Mouse (Mus musculus) urinary bladder, postnatal 25 days (tissue): ENCODE measurements at regions not wholly inside any gene's neighbourhood (a gene's known extent, or its start where the extent isn't known, plus 50 kb on each side); places are given as distances from the start of the nearest gene placed in this dataset.

ENCODE experiments used
- DNase-seq: peaks from one replicate; pipeline ENCODE4 v3.0.0; 2022; ENCODE audit warnings: low spot score

GRCm38 (mm10) chr7:125033778-125034177 is 410.7 kb upstream of the Kdm8 start:
- no peak for DNase-seq

- no peak for DNase-seq
These were observed 410.3 kb upstream of the Kdm8 start for GRCm38 (mm10) chr7:125034196-125034595.

- DNase-seq: no peak
These were observed 408.1 kb upstream of the Kdm8 start for GRCm38 (mm10) chr7:125036098-125036991.

- no peak for DNase-seq
These were observed 405.6 kb upstream of the Kdm8 start for GRCm38 (mm10) chr7:125038840-125039239.

- no peak for DNase-seq
These were observed 388.4 kb upstream of the Kdm8 start for GRCm38 (mm10) chr7:125055951-125056625.

GRCm38 (mm10) chr7:125102464-125102863 is 342.0 kb upstream of the Kdm8 start:
- no peak for DNase-seq

GRCm38 (mm10) chr7:125104011-125104410 is 340.5 kb upstream of the Kdm8 start:
- no peak for DNase-seq

GRCm38 (mm10) chr7:125112820-125113273 is 331.6 kb upstream of the Kdm8 start:
- DNase-seq: no peak

- DNase-seq: no peak
These were observed 329.0 kb upstream of the Kdm8 start for GRCm38 (mm10) chr7:125115322-125115996.

- DNase-seq: no peak
These were observed 327.3 kb upstream of the Kdm8 start for GRCm38 (mm10) chr7:125117173-125117572.

- DNase-seq: no peak
These were observed 315.3 kb upstream of the Kdm8 start for GRCm38 (mm10) chr7:125129187-125129586.

GRCm38 (mm10) chr7:125131968-125132367 is 312.5 kb upstream of the Kdm8 start:
- no peak for DNase-seq

GRCm38 (mm10) chr7:125138607-125139006 is 305.9 kb upstream of the Kdm8 start:
- DNase-seq: no peak

GRCm38 (mm10) chr7:125139196-125139595 is 305.3 kb upstream of the Kdm8 start:
- no peak for DNase-seq

GRCm38 (mm10) chr7:125140854-125141253 is 303.6 kb upstream of the Kdm8 start:
- DNase-seq: no peak

GRCm38 (mm10) chr7:125141864-125142263 is 302.6 kb upstream of the Kdm8 start:
- DNase-seq: no peak

GRCm38 (mm10) chr7:125146025-125146424 is 298.5 kb upstream of the Kdm8 start:
- no peak for DNase-seq

GRCm38 (mm10) chr7:125149151-125149550 is 295.3 kb upstream of the Kdm8 start:
- DNase-seq: no peak

- no peak for DNase-seq
These were observed 294.7 kb upstream of the Kdm8 start for GRCm38 (mm10) chr7:125149740-125150139.

- no peak for DNase-seq
These were observed 292.2 kb upstream of the Kdm8 start for GRCm38 (mm10) chr7:125152281-125152680.

- DNase-seq: no peak
These were observed 289.2 kb upstream of the Kdm8 start for GRCm38 (mm10) chr7:125155291-125155690.

GRCm38 (mm10) chr7:125166881-125167351 is 277.6 kb upstream of the Kdm8 start:
- no peak for DNase-seq
